38 mouse cellular contexts compared by ENCODE assay signal in genomic region chr9:58361373-58361772, GRCm38 (mm10). TPM values are rescaled to one million over a fixed set of nuclear protein-coding genes. Genes with fewer than 3 reads are reported as not detected.
"Had no signal": no experiment of that assay in that cellular context is flagged by ENCODE, and none has a peak within 500 bp of the region (broad histone marks: within the 10 kb centered on the region; RNA-seq: fewer than 3 reads in every experiment).

No protein-coding gene starts in this region.

- H3K4me1 ChIP-seq: limb, embryonic 10.5 days; limb, embryonic 12.5 days; limb, embryonic 13.5 days; limb, embryonic 15.5 days; liver, embryonic 12.5 days; liver, embryonic 13.5 days; liver, embryonic 15.5 days; lung, embryonic 15.5 days; megakaryocyte, embryonic 14.5 days; midbrain, embryonic 10.5 days; midbrain, embryonic 12.5 days; midbrain, embryonic 13.5 days; midbrain, embryonic 15.5 days had no signal

- H3K36me3 ChIP-seq: limb, embryonic 10.5 days; limb, embryonic 12.5 days; limb, embryonic 13.5 days; limb, embryonic 15.5 days; liver, embryonic 12.5 days; liver, embryonic 13.5 days; liver, embryonic 15.5 days; lung, embryonic 15.5 days; midbrain, embryonic 10.5 days; midbrain, embryonic 12.5 days; midbrain, embryonic 13.5 days; midbrain, embryonic 15.5 days; neural tube, embryonic 12.5 days had no signal

- H3K4me2 ChIP-seq: limb, embryonic 12.5 days; limb, embryonic 13.5 days; limb, embryonic 15.5 days; liver, embryonic 11.5 days; liver, embryonic 12.5 days; liver, embryonic 13.5 days; liver, embryonic 15.5 days; lung, embryonic 14.5 days; lung, embryonic 15.5 days; midbrain, embryonic 11.5 days; midbrain, embryonic 12.5 days; midbrain, embryonic 13.5 days; midbrain, embryonic 15.5 days; neural tube, embryonic 12.5 days had no signal

- H3K4me3 ChIP-seq: limb, embryonic 10.5 days; limb, embryonic 12.5 days; limb, embryonic 13.5 days; limb, embryonic 15.5 days; liver, embryonic 12.5 days; liver, embryonic 13.5 days; liver, embryonic 15.5 days; lung, embryonic 15.5 days; megakaryocyte, embryonic 14.5 days; midbrain, embryonic 10.5 days; midbrain, embryonic 12.5 days; midbrain, embryonic 13.5 days; midbrain, embryonic 15.5 days; neural tube, embryonic 12.5 days had no signal

- H3K27ac ChIP-seq: limb, embryonic 10.5 days; limb, embryonic 12.5 days; limb, embryonic 13.5 days; limb, embryonic 15.5 days; liver, embryonic 12.5 days; liver, embryonic 13.5 days; liver, embryonic 14.5 days; liver, embryonic 15.5 days; lung, embryonic 15.5 days; macrophage; midbrain, embryonic 10.5 days; midbrain, embryonic 12.5 days; midbrain, embryonic 13.5 days; midbrain, embryonic 15.5 days; neural tube, embryonic 12.5 days had no signal

- H3K27me3 ChIP-seq: limb, embryonic 12.5 days; limb, embryonic 13.5 days; limb, embryonic 15.5 days; liver, embryonic 13.5 days; liver, embryonic 15.5 days; lung, embryonic 15.5 days; midbrain, embryonic 12.5 days; midbrain, embryonic 13.5 days; midbrain, embryonic 15.5 days; neural tube, embryonic 12.5 days had no signal

- DNase-seq: left cerebral cortex, postnatal 4 days; liver; liver, embryonic 13.5 days; liver, postnatal 0 days; lung, adult 18-20 months; lung, adult 2 months; lung, embryonic 14.5 days; lung, postnatal 10 days; lung, postnatal 14 days; lung, postnatal 36 days; lung, postnatal 4 days; midbrain, embryonic 14.5 days had no signal

RNA-seq across cellular contexts. Expression of gene Tbc1d21, which starts 8.9 kb away (rescaled TPM):
- polyA plus RNA-seq: limb, embryonic 10.5 days; limb, embryonic 11.5 days; limb, embryonic 12.5 days; limb, embryonic 13.5 days; limb, embryonic 14.5 days; limb, embryonic 15.5 days; liver, adult 2 months; liver, embryonic 11.5 days; liver, embryonic 12.5 days; liver, embryonic 13.5 days; liver, embryonic 14.5 days; liver, embryonic 15.5 days; liver, embryonic 16.5 days; liver, postnatal 0 days; lung, adult 2 months; lung, embryonic 14.5 days; lung, embryonic 15.5 days; lung, embryonic 16.5 days; lung, postnatal 0 days; macrophage; midbrain, embryonic 10.5 days; midbrain, embryonic 11.5 days; midbrain, embryonic 12.5 days; midbrain, embryonic 13.5 days; midbrain, embryonic 14.5 days; midbrain, embryonic 15.5 days; midbrain, embryonic 16.5 days; midbrain, postnatal 0 days; neural tube, embryonic 11.5 days; neural tube, embryonic 12.5 days had no signal

RNA-seq across cellular contexts. Expression of gene Loxl1, which starts 48.4 kb away (rescaled TPM):
- polyA plus RNA-seq: macrophage had no signal
